Mouse (Mus musculus): ENCODE measurements around the gene Gpr1.
"Not testable (repeated sequence)": the region's sequence is repeated elsewhere in the genome, so short reads cannot be mapped to it uniquely, and the experiment has no call there.

Gene Gpr1

DNA sequence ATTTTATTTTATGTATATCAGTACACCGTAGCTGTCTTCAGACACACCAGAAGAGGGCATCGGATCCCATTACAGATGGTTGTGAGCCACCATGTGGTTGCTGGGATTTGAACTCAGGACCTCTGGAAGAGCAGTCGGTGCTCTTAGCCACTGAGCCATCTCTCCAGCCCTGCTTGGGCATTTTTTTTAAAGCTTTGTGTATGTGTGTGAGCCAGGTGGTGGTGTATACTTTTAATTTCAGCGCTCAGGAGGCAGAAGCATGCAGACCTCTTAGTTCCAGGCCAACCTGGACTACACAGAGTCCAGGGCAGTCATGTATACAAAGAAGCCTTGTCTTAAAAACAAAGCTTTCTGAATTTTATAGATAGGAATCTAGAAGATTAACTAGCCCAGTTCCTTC lies 33.8 kb downstream of the Gpr1 start:
- DNase-seq (ENCODE audit: low spot score in 2 of 2): not testable (repeated sequence)

DNA sequence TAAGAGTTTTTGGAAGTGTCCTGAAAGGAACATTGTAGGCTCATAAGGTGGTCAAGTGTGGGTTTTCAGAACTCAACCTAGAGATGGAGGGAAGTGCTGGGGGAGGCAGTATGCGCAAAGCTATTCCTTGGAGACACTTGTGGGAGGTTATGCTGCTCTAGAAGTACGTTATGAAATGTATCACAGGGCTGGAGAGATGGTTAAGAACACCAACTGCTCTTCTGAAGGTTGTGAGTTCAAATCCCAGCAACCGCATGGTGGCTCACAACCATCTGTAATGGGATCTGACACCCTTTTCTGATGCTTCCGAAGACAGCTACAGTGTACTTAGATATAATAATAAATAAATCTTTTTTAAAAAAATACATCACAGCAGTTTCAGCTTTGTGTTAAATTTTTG lies 34.2 kb downstream of the Gpr1 start:
- no peak for DNase-seq (ENCODE audit: low spot score in 2 of 2)

DNA sequence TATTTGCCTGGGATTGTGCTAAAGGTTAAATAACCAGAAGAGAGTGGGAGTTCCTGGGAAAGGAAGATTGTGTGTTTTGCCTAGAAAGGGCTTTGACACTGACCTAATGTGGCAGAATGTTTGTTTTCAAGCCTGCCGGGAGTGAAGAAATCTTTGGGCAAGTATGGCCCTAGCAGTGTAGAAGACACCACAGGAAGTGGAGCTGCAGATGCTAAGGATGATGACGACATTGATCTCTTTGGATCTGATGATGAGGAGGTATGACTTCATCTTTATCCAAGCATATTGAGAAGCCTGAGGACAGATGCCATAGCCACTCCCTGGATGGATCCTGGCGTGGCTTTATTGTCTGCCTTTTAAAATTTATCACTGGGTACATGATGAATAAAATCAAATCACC lies 36.0 kb downstream of the Gpr1 start:
- no peak for DNase-seq (ENCODE audit: low spot score in 2 of 2)

DNA sequence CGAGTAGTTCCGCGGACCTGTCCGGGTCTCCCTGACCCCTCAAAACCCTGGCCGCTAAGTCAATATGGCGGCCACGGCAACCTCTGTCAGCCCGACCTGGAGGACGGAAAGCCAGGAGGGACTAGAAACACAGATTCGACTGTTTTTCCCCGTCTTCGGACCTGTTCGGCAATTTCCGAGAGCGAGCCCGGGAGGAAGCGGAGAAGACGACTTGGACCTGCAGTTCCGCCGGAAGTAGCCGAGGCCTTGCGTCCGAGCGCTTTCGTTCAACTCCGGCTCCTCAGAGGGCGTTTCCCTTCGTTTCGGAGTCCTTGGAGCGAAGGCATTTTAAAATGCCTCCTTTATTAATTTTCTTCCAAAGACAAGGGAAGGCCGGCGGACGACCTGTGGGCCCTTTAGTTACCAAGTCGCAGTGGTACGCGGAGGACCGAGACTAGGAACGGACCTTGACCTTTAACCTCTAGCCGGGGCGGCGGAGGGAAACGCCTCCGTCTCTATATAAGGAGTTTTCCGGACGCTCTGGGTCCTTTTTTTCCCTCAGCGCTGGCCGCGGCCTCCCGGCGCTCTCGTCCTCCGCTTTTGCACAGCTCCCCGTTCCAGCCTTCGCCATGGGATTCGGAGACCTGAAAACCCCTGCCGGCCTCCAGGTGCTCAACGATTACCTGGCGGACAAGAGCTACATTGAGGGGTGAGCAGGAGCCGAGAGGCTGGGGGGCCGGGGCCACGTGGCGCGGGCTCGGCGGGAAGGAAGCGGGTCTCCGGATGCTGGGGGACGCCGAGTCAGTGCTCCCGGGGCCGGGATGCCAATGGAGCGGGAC lies 37.5 kb downstream of the Gpr1 start, which contains the start of the genes Eef1b2 and Ndufs1:
Gene Eef1b2 (plus strand): TSS at position 222 of the 818 bp plus-strand sequence.
Gene Ndufs1 (minus strand): TSS at position 230 of the 818 bp plus-strand sequence.
- DNase-seq (ENCODE audit: low spot score in 2 of 2): peak; percentile 96 to 97

DNA sequence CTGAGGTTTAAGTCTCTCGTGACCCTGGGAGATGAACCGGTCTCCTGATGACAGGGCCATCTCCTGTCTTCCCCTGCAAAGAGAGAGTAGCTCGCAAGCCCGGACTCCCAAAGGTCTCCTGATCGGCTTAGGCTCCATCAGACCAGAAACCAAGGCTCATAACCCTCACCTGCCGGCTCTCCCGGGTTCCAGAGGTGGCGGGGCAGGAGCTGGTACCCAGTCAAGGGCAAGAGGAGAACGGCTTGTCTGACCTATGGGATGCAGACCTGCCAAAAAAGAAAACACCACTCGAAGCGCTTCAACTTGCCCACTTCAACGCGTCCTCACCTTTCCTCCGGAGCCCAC lies 38.1 kb downstream of the Gpr1 start:
- DNase-seq (ENCODE audit: low spot score in 2 of 2): no peak

DNA sequence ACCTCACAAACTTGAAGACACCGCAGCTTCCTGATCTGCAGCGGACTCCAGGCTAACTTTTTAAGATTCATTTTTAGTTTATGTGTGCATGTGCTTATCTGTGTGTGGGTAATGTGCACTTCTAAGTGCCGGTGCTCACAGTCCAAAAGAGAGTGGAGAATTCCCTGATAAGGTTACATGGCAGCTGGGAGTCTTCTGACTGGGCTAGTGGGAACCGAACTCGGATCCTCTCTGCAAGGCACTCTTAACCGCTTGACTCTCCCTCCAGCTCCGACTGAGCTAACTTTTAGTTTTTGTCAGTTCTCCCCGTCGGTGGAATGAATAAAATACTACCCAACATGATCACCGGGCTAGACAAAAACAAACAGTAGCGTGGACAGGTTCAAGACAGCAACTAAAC lies 38.5 kb downstream of the Gpr1 start:
- DNase-seq (ENCODE audit: low spot score in 2 of 2): no peak

DNA sequence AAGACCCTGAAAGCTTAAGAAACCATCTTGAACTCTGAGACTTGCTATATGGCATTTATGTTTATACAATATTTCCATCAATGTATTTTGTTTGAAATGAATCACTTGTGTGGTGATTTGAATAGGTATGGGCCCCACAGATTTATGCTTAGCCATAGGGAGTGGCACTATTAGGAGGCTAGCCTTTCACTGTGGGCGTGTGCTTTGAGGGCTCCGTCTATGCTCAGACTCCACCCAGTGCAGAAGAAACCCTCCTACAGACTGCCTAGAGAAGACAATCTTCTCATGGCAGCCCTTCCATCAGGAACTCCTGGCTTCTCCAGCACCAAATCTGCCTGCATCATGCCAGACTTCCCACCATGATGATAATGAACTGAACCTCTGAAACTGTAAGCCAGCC lies 45.7 kb downstream of the Gpr1 start:
- no peak for DNase-seq (ENCODE audit: low spot score in 2 of 2)

DNA sequence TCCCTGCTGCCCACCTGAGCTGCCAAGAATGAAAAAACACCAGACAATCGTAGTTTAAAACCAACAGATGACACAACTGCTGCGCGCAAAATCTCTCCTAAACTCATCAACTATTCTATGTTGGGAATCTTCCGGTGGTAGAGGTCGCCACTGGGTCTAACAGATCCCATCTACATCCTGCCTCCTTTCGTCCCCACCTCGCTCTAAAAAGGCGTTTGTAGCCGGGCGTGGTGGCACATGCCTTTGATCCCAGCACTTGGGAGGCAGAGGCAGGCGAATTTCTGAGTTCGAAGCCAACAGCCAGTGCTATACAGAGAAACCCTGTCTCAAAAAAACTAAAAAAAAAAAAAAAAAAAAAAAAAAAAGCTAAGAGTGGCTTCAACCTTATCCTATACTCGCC lies 74.1 kb downstream of the Gpr1 start:
- DNase-seq (ENCODE audit: low spot score in 2 of 2): no peak

DNA sequence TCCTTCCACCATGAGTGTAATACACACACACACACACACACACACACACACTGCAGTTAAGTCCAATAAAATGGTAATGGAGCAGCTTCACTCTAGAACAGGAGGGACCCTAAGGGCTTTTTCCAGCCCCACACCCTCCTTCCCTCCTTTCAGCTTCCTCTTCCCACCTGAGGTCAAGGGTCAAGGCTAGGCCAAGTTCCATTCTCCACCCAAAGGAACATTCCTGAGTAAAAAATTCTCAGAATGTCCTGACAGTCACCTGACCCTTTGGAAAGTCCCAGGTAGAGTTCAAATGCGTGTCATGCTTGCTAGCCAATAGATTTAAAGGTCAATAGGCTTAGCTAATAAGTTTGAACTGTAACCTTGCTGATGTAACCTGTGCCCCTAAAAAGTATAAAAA lies 75.8 kb downstream of the Gpr1 start:
- not testable (repeated sequence) for DNase-seq (ENCODE audit: low spot score in 2 of 2)

DNA sequence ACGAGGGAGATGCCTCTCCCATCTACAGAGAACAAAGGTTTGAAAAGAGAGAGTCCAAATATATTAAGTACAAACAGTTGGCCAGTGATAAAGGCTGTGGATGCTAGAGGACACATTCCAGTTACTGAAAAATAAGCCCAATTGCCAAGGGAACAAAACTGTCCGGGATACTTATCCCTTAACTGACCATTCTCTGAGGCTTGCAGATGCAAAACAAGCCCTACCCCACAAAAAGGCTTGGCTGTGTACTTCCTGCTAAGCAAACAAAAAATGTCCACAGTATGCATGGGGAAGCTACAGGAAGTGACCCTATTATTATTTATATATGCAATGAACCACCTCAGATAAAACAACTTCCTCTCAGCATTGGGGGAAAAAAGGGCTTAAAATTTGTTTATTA lies 76.4 kb downstream of the Gpr1 start:
- DNase-seq (ENCODE audit: low spot score in 2 of 2): no peak

DNA sequence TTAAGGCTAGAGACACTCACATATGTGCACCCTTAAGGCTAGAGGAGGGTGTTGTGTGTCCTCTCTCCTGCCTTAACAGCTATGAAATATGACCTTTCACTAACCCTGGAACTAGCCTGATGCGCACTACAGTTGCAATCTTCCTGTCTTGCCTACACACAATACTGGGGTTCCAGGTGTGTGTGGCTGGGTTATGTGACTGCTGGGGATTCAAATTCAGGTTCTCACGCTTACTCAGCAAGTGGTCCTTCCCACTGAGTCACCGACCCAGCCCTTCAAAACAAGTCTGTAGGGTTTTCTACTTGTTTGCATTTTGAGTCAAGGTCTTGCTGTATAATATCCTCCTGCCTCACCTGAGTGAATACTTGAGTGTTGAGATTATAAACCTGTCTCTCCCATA lies 79.8 kb downstream of the Gpr1 start:
- DNase-seq (ENCODE audit: low spot score in 2 of 2): no peak

All from spleen, postnatal 36 days (tissue).